Mouse (Mus musculus): ENCODE data around the gene Gabbr2. TPM values are rescaled to one million over a fixed set of nuclear protein-coding genes. Genes with fewer than 3 reads are reported as not detected.

Gabbr2 gene
- polyA plus RNA-seq, 1 experiment from 2014 or later: 0.09 TPM

DNA sequence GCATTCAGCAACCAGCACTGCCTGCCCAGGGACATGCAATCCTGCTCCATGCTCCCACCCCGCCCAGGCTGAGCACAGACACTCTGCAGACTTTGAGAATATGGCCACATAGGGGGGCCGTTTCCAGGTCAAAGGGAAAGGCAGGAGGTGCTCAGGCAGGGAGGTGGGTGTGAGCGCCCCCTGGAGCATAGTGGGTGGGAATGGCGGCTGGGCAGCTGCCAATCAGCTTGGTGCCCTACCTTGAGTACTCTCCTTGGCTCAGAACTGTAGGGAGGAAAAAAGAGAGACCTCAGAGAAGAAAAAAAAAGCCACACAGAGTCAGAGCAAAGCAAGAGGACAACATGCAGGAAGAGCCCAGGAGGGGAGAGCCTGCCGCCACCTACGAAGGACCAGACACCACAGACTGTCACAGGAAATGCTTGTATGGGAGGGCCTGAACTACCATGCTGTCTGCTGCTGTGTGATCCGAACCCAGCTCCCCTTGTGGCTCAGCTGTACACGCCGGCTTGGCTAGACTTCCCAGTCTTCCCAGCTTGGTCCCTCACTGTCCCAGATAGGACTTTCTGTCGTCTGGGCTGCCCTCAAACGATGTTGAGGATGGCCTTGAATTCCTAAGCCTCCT lies 373.4 kb downstream of the Gabbr2 start:
- Histone ChIP-seq H3K27ac (ENCODE audit: low read length) (no peak overlapping the region), H3K4me1 (ENCODE audit: control insufficient read depth, insufficient read depth, low read length) (no peaks in the 10 kb centered on the region), H3K4me2 (replicated peaks; ENCODE audit: low read depth, low read length) (no peak overlapping the region), H3K27me3 (ENCODE audit: control insufficient read depth, insufficient read depth, low read length) (no peaks in the 10 kb centered on the region), H3K9ac (replicated peaks; ENCODE audit: low read depth, low read length) (no peak overlapping the region), H3K4me3 (ENCODE audit: low read depth, low read length) (no peak overlapping the region), H3K9me3 (ENCODE audit: control insufficient read depth, low read depth, low read length) (no peaks in the 10 kb centered on the region), H3K36me3 (ENCODE audit: control insufficient read depth, insufficient read depth, low read length) (no peaks in the 10 kb centered on the region)
- WGBS: 63% methylated on average over 11 of the region's 11 CpGs
- no peak for ATAC-seq (ENCODE audit: insufficient number of reproducible peaks, insufficient read depth, low FRiP score, low read depth)

DNA sequence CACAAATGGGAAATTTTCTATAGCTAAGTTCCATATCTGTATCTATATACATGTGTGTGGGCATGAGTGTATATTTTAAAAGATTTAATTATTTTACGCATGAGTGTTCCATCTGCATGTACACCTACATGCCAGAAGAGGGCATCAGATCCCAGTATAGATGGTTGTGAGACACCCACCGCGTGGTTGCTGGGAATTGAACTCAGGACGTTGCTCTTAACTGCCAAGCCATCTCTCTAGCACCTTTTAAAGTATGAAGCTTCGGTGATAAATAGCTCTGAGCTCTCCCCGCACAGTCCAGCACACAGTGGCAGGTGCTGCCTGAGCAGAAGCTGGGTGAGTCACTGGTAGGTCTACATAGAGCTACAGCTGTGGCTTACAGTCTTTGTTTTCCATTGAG lies 374.3 kb downstream of the Gabbr2 start:
- ATAC-seq (ENCODE audit: insufficient number of reproducible peaks, insufficient read depth, low FRiP score, low read depth): no peak

DNA sequence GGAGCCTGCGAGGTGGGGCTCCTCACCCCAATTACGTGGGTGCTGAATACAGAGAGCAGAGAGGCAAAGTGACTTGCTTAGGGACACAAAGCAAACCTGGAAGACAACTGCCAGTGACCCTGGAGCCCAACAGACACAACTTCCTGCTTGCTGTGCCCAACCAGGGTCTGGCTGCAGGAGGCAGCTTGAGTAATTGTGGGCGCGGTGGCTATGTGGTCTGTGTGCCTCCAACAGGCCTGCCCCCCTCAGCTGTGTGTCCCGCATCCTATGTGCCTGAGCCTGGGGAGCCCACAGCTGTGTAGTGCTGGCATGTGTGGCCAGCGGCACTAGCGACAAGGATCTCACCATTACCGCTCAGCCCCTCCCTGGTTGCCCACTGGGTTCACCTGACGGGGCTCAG lies 377.0 kb downstream of the Gabbr2 start:
- H3K4me1 ChIP-seq (ENCODE audit: control insufficient read depth, insufficient read depth, low read length): no peaks in the 10 kb centered on the region
- no peak for ATAC-seq (ENCODE audit: insufficient number of reproducible peaks, insufficient read depth, low FRiP score, low read depth)

More for the DNA sequence above, 374.3 kb downstream of the Gabbr2 start:
- Histone ChIP-seq H3K4me1 (ENCODE audit: control insufficient read depth, insufficient read depth, low read length) (no peaks in the 10 kb centered on the region), H3K9ac (replicated peaks; ENCODE audit: low read depth, low read length) (no peak overlapping the region), H3K4me2 (replicated peaks; ENCODE audit: low read depth, low read length) (no peak overlapping the region), H3K36me3 (ENCODE audit: control insufficient read depth, insufficient read depth, low read length) (no peaks in the 10 kb centered on the region), H3K27me3 (ENCODE audit: control insufficient read depth, insufficient read depth, low read length) (no peaks in the 10 kb centered on the region), H3K9me3 (ENCODE audit: control insufficient read depth, low read depth, low read length) (no peaks in the 10 kb centered on the region), H3K27ac (ENCODE audit: low read length) (no peak overlapping the region), H3K4me3 (ENCODE audit: low read depth, low read length) (no peak overlapping the region)
- WGBS: 65% methylated on average over 6 of the region's 6 CpGs

DNA sequence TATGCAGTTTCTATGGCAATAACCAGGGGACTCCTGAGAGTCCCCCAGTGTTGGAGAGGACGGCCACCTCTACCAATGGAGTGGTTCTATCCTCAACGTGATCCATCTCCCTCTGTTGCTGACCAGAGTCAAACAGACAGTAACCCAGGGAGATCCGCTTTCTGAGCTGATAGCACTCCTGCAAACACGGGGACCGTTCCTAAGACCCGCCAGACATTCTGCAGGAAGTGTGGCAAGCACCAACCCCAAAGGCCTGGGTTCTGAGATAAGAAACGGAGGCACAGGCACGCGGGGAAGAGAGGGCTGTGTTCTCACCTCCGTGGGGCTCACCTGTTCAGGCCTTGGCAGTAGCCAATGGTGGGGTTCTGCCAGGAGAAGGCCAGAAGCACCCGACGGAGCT lies 378.1 kb downstream of the Gabbr2 start:
- H3K9ac ChIP-seq (replicated peaks; ENCODE audit: low read depth, low read length): no peak overlapping the region
- no peak for ATAC-seq (ENCODE audit: insufficient number of reproducible peaks, insufficient read depth, low FRiP score, low read depth)
- no peaks in the 10 kb centered on the region for H3K4me1 ChIP-seq (ENCODE audit: control insufficient read depth, insufficient read depth, low read length)
- no peaks in the 10 kb centered on the region for H3K9me3 ChIP-seq (ENCODE audit: control insufficient read depth, low read depth, low read length)
- WGBS: 67% methylated on average over 12 of the region's 12 CpGs
- no peaks in the 10 kb centered on the region for H3K27me3 ChIP-seq (ENCODE audit: control insufficient read depth, insufficient read depth, low read length)
- H3K4me2 ChIP-seq (replicated peaks; ENCODE audit: low read depth, low read length): no peak overlapping the region
- H3K36me3 ChIP-seq (ENCODE audit: control insufficient read depth, insufficient read depth, low read length): no peaks in the 10 kb centered on the region
- no peak overlapping the region for H3K4me3 ChIP-seq (ENCODE audit: low read depth, low read length)
- H3K27ac ChIP-seq (ENCODE audit: low read length): no peak overlapping the region

More for the DNA sequence above, 377.0 kb downstream of the Gabbr2 start:
- H3K4me2 ChIP-seq (replicated peaks; ENCODE audit: low read depth, low read length): no peak overlapping the region
- WGBS: 79% methylated on average over 9 of the region's 9 CpGs
- no peak overlapping the region for H3K9ac ChIP-seq (replicated peaks; ENCODE audit: low read depth, low read length)
- no peaks in the 10 kb centered on the region for H3K9me3 ChIP-seq (ENCODE audit: control insufficient read depth, low read depth, low read length)
- H3K27me3 ChIP-seq (ENCODE audit: control insufficient read depth, insufficient read depth, low read length): no peaks in the 10 kb centered on the region
- H3K4me3 ChIP-seq (ENCODE audit: low read depth, low read length): no peak overlapping the region
- no peak overlapping the region for H3K27ac ChIP-seq (ENCODE audit: low read length)
- no peaks in the 10 kb centered on the region for H3K36me3 ChIP-seq (ENCODE audit: control insufficient read depth, insufficient read depth, low read length)

Other genes starting within 250 kb of the Gabbr2 start
- gene Anks6, start 65.6 kb upstream of the Gabbr2 start, polyA plus RNA-seq (2014; fragmentation: Nextera tagmentation; extraction: Ambion mirVana): 4.8 and 6.2 TPM in 2 replicates
- 23.1 and 26.6 TPM in 2 replicates for gene Galnt12, start 100.0 kb upstream of the Gabbr2 start, polyA plus RNA-seq (2014; fragmentation: Nextera tagmentation; extraction: Ambion mirVana)
- gene Col15a1, start 216.3 kb upstream of the Gabbr2 start, polyA plus RNA-seq (2014; fragmentation: Nextera tagmentation; extraction: Ambion mirVana): 23.1 and 23.8 TPM in 2 replicates

Measured in stomach, embryonic 14.5 days (tissue).